Mouse (Mus musculus) frontal cortex, postnatal 25 days (tissue): Measurements from ENCODE around the gene L1td1.

ENCODE experiments used
- DNase-seq, 2 experiments: peaks; one replicate each; pipeline ENCODE4 v3.0.0; 2022; ENCODE audit warnings: low spot score in 2 of 2

L1td1 gene

GRCm38 (mm10) chr4:98739753-98740152 is 13.2 kb downstream of the L1td1 start:
- no peak for DNase-seq

DNA sequence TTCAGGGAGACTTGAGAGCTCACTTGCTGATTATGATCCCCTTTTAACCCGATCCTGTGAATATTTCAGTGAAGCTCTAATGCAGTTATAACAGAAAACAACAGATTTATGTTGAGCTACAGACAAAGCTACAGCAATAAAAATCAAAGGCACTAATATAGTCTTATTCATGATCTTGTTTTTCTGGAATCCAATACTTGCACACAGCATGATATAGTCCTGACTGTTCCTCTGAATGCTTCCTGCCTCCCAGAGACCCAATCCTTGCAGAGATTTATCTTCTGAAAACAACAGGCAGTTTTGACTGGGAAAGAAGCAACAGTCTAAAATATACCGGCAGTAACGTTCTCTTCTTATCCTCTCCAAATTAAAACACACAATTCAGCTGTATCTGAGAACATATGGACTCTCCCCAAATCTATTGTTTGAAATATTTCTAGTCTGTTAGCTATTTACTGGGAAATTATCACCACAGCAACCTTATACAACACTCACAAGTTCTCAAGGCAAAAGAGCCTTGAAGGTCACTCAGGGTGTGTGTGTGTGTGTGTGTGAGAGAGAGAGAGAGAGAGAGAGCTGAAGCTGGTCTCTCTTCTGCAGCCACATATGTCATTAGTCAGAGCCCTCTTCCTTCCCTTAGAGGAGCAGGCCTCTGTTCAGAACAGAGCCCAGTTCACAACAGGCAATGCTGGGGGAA is 16.8 kb downstream of the L1td1 start:
- no peak for DNase-seq

DNA sequence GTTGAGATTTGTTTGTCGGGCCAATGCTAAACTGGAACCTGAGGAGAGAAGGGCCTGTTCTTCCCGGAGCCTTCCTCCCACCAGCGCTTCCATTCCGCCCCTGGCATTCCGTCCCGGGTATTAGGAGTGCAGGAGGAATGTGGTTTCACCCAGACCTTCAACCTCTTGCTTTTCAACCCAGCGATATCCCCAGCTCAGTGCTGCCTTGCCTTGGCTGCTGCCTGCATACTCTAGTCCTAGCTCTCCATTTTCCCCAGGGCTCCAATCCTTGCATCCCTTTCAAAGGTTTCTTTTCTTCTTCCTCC is 17.3 kb downstream of the L1td1 start:
- no peak for DNase-seq

DNA sequence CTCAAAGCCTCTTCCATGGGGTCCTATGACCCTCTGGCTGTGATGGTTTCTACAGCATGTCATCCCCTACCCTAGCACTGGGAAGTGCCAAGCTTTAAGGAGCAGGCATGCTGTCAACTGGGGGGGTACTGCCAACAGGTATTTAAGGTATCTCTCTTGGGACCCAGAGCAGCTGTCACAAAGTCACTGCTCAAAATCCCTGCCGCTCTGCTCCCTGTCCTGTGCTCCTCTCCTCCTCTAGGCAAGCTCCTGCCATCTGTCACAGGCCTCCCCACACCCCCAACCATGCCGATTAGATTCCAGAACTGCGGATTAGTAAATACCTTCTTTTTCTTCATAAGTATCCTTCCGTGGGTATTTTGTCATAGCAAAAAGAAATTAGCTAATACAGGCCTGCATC is 27.9 kb downstream of the L1td1 start:
- no peak for DNase-seq

DNA sequence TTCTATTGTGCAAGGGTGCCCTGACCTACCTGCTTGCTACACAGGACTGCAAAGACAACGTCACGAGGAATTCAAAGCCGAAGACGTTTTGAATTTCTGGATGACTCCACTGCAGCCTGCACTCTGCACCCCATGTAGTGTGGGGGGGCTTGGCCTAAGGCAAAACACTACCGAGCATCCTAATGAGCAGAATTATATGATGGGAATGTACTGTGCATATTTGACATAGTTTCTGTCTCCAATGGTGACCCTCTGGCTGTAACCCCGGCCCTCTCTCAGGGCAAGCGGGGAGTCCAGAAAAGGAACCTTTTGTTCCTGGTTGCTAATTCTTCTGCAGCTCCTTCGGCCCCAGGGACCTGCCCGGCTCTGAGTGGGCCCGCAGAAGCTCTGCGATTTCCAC is 29.6 kb downstream of the L1td1 start:
- no peak for DNase-seq

DNA sequence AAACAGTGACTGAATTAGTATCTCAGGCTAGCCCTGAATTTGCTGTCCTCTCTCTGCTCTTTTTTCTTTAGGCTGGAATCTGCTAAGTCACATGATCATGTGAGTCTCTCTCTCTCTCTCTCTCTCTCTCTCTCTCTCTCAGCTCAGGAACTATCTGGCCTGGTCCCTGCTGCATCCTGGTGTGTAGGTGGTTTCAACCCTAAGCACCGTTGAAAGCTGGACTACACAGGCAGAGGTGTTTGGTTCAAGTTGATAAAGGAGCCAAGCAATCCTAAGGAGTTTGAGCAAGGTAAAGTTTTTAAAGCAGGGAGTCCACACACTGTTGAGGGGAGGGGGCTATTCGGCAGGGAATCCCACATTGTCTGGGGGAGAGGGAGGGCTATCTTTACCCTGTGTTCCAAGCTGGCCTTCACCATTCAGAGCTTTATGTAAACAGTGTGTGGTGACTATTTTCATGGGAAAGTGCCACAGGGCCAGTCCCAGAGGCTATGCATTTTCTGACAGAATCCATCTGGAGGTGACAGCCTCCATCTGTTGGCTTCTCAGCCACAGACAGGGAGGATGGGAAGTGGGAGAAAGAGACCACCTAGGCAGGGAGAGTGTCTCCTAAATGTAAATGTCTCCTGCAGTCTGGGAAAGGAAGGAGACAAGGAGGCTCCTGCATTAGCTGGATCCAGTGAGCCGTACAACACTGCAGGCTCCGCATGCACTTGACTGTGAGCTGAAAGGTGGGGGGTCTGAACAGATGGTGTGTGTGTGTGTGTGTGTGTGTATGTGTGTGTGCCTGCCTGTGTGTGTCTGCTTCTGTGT is 31.7 kb downstream of the L1td1 start:
- no peak for DNase-seq

GRCm38 (mm10) chr4:98758872-98759518 is 32.5 kb downstream of the L1td1 start:
- no peak for DNase-seq

DNA sequence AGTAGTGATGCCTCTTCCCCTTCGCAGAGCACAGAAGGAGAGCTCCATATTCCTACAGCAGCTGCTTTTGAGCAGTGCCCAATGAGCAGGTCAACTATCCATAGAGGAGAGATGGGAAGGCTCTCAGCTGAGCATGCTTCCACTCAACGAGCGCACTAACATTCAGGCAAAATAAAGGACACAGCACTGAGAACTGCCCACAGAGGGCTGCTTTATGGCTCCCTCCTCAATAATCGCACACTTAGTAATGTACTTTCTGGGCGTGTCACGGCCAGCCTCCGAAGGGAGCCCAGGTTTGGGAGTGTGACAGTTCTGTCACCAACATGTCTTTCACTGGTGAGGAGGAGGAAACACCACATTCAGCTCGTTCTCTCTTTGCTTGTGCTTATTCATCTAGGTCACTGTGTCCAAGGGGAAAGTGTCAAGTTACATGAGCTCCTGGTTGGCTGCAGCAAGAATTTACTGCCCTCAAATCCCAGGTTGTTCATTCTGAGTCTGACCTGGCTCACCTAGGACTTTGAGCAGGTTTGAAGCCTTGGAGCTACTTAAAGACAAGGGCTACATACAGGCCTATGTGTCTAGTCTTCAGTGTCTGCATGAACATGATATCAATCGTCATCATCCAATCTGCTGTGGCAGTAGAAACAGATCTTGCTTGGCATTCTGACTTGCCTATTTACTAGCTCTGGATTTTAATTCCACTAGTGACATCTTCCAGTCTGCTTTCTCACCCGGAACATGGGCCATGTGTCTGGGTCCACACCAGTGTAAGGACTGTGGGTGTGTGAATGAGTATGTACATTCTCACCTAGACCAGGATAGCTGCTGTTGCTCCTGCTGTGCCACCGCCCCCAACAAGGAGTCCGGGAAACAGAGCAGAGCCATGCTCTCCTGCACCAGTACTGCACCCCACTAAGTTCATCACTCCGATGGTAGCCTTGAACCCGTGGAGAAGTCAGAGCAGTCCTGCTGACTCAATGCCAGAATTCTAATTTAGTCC is 40.9 kb downstream of the L1td1 start:
- no peak for DNase-seq

GRCm38 (mm10) chr4:98773785-98774184 is 47.3 kb downstream of the L1td1 start:
- DNase-seq: no peak

GRCm38 (mm10) chr4:98776721-98777427 is 50.3 kb downstream of the L1td1 start:
- no peak for DNase-seq

DNA sequence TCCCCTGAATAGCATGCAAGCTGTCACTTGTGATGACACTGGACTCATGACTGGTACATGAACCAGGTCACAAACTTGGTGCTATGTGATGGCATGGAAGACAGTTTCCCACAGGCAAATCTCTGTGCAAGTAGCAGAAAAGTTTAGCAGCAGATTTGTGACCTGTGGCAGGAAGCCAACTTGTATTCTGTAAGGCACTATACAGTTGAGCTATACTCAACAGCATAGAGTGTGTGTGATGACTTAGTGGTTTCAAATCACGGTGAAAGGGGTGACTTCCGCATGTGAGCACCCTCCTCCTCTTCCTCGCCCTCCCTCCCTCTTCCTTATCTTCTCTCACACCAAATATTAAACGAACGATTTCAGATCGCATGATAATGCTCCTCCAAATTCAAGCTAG is 50.9 kb downstream of the L1td1 start:
- DNase-seq: no peak

GRCm38 (mm10) chr4:98778219-98778618 is 51.7 kb downstream of the L1td1 start:
- no peak for DNase-seq

GRCm38 (mm10) chr4:98785851-98786250 is 59.3 kb downstream of the L1td1 start:
- DNase-seq: no peak

- DNase-seq: no peak
Observed at GRCm38 (mm10) chr4:98786281-98786680, 59.7 kb downstream of the L1td1 start.
